Mouse (Mus musculus): ENCODE measurements at regions not wholly inside any gene's neighbourhood (a gene's known extent, or its start where the extent isn't known, plus 50 kb on each side); places are given as distances from the start of the nearest gene placed in this dataset.

DNA sequence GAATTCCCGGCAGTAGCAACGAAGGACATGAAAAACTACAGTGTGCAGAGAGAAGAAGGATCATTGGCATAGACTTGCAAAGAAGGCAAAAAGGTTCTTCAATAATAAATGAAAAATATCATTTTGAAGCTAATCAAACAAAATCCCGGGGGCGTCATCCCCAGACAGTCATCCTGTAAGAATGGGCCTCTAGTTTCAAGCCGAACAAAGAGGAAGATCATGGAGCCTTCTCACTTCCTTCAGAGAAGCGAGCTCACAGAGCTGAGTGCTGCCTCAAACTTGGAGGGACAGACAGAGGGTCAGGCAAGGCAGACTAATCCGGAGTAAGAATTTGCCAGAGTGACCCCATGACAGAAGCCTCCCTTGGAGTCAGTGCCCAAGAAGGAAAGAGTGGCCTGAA lies 163.0 kb downstream of the Kit start:
- no peak for DNase-seq (ENCODE audit: low spot score)
- Histone ChIP-seq H3K4me1 (0 out of 2 replicates have a peak, but pooled peaks cover 3% of the 10 kb centered on the region), H3K9me3 (replicated peaks) (no peaks in the 10 kb centered on the region), H3K36me3 (no peaks in the 10 kb centered on the region), H3K4me3 (no peak overlapping the region), H3K27me3 (ENCODE audit: low read depth, poor library complexity, severe bottlenecking) (no peaks in the 10 kb centered on the region), H3K27ac (no peak overlapping the region)
- WGBS: 91% methylated on average over 7 of the region's 7 CpGs

DNA sequence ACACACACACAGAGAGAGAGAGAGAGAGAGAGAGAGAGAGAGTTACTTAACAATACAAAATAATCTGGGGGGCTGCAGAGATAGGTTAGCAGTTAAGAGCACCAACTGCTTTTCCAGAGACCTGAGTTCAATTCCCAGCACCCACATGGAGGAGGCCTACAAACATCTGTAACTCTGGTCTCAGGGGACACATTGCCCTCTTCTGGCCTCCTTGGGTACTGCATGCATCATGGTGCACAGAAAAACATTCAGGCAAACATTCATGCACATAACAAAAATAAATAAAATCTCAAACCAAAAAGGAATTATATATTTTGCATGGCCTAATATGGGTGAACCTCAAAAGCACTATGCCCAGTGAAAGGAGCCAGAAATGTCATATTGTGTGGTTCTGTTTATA lies 161.6 kb downstream of the Kit start:
- DNase-seq (ENCODE audit: low spot score): no peak
- Histone ChIP-seq H3K4me1 (0 out of 2 replicates have a peak, but pooled peaks cover 3% of the 10 kb centered on the region), H3K9me3 (replicated peaks) (no peaks in the 10 kb centered on the region), H3K27me3 (ENCODE audit: low read depth, poor library complexity, severe bottlenecking) (no peaks in the 10 kb centered on the region), H3K27ac (no peak overlapping the region), H3K36me3 (no peaks in the 10 kb centered on the region), H3K4me3 (no peak overlapping the region)

DNA sequence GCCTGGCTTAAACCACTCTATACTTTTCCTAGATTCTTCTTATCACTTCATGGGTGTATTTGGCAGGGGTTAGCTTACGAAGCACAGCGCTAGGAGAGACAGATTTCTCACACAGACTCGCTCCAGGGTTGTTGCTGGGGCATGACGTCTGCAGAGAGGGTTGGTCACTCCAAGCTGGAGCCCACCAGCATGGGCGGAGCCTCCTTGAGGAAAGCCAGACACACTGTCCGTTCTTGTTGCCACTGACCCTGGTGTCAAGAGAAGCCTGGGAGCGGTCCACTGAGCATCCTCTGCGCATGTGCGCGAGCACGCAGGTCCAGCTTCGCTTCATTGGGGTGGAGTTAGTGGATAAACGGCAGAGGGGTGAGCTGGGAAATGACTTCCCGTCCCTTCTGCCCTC lies 159.8 kb downstream of the Kit start:
- 0 out of 2 replicates have a peak, but pooled peaks cover 3% of the 10 kb centered on the region for H3K4me1 ChIP-seq
- H3K4me3 ChIP-seq: no peak overlapping the region
- DNase-seq (ENCODE audit: low spot score): no peak
- 84% methylated on average over 14 of the region's 14 CpGs for WGBS
- H3K27ac ChIP-seq: no peak overlapping the region
- no peaks in the 10 kb centered on the region for H3K27me3 ChIP-seq (ENCODE audit: low read depth, poor library complexity, severe bottlenecking)
- H3K36me3 ChIP-seq: no peaks in the 10 kb centered on the region
- no peaks in the 10 kb centered on the region for H3K9me3 ChIP-seq (replicated peaks)

DNA sequence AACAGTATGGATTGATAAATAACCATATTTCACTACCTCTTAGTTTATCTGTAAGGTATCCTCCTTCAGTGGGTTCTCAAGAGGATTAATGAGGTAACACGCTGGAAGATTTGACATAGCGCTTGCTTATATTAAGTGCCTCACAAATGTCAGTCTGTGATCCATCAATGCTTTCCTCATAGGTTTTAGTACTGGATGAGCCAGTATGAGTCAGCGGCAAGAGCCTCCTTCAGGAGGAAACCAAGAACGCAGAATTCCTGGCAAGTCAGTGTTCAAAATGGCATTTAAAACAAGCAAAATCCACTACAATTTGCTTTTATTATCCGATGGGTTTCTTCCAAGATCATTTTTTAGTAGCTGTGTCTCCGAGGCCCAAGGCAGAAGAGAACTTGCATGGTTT lies 159.3 kb downstream of the Kit start:
- no peak overlapping the region for H3K27ac ChIP-seq
- 95% methylated on average over 6 of the region's 6 CpGs for WGBS
- no peak overlapping the region for H3K4me3 ChIP-seq
- H3K4me1 ChIP-seq: 0 out of 2 replicates have a peak, but pooled peaks cover 3% of the 10 kb centered on the region
- H3K36me3 ChIP-seq: no peaks in the 10 kb centered on the region
- no peaks in the 10 kb centered on the region for H3K27me3 ChIP-seq (ENCODE audit: low read depth, poor library complexity, severe bottlenecking)
- DNase-seq (ENCODE audit: low spot score): no peak
- no peaks in the 10 kb centered on the region for H3K9me3 ChIP-seq (replicated peaks)

DNA sequence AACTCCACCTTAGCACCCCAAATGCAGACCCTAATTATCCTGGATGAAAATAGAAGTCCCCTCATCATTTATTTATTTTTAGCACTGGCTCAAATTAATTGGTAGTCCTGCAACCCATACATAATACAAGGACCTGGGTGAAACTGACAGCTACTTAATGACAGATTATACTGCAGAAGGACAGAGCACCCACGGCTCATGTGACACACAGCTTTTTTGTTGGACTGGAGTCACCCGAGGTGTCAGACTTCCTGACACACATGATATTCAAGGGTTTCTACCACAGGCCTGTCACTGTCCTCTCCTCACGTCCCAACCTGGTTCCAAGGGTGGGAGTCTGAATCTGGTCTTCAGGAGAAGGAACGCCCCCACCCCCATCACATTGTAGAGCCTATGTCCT lies 156.5 kb downstream of the Kit start:
- Histone ChIP-seq H3K4me1 (no peaks in the 10 kb centered on the region), H3K4me3 (no peak overlapping the region), H3K9me3 (replicated peaks) (no peaks in the 10 kb centered on the region), H3K36me3 (no peaks in the 10 kb centered on the region), H3K27ac (no peak overlapping the region), H3K27me3 (ENCODE audit: low read depth, poor library complexity, severe bottlenecking) (no peaks in the 10 kb centered on the region)
- 88% methylated on average over 4 of the region's 4 CpGs for WGBS
- no peak for DNase-seq (ENCODE audit: low spot score)

DNA sequence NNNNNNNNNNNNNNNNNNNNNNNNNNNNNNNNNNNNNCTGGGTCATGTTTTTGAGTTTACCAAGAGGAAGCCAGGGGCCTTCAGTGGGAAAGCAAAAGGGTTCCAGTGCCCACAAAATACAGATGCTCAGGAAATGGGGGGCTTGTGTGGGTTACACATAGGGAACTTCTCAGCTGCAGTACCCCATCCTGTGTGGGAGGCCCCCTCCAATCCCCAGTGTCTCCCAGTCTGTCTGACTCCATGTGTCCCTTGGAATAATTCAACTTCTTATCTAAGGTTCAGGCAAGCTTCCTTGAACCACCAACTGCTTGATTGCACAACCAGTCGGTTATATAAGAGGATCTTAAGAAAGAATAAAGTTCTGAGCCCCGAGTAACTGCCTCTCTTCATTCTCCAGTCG lies 156.0 kb downstream of the Kit start:
- Histone ChIP-seq H3K27me3 (ENCODE audit: low read depth, poor library complexity, severe bottlenecking) (no peaks in the 10 kb centered on the region), H3K27ac (no peak overlapping the region), H3K36me3 (no peaks in the 10 kb centered on the region), H3K4me1 (no peaks in the 10 kb centered on the region), H3K9me3 (replicated peaks) (no peaks in the 10 kb centered on the region), H3K4me3 (no peak overlapping the region)
- DNase-seq (ENCODE audit: low spot score): no peak
- 82% methylated on average over 3 of the region's 3 CpGs for WGBS

DNA sequence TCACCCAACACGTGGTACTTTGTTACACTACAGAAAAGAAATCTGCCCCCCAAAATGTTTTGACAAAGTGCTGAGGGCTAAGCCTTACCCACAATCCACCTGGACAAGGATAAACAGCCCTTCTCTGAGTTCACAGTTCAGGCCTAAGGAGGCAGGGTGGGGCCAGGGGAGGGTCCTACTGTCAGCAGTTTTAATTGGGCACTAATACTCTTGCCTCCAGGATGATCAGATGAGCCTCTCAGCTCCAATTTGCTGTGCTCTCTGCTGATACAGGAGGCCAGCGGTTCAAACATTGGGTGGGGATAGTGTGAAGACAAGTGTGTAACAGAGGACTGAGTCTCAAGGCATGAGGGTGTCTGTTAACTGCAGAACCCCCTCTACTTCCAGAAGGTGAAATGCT lies 146.6 kb downstream of the Kit start:
- Histone ChIP-seq H3K36me3 (no peaks in the 10 kb centered on the region), H3K27ac (no peak overlapping the region), H3K4me3 (no peak overlapping the region), H3K9me3 (replicated peaks) (no peaks in the 10 kb centered on the region), H3K4me1 (peaks cover 11% of the 10 kb centered on the region), H3K27me3 (ENCODE audit: low read depth, poor library complexity, severe bottlenecking) (no peaks in the 10 kb centered on the region)
- DNase-seq (ENCODE audit: low spot score): no peak
- WGBS: 79% methylated on average over 2 of the region's 2 CpGs

DNA sequence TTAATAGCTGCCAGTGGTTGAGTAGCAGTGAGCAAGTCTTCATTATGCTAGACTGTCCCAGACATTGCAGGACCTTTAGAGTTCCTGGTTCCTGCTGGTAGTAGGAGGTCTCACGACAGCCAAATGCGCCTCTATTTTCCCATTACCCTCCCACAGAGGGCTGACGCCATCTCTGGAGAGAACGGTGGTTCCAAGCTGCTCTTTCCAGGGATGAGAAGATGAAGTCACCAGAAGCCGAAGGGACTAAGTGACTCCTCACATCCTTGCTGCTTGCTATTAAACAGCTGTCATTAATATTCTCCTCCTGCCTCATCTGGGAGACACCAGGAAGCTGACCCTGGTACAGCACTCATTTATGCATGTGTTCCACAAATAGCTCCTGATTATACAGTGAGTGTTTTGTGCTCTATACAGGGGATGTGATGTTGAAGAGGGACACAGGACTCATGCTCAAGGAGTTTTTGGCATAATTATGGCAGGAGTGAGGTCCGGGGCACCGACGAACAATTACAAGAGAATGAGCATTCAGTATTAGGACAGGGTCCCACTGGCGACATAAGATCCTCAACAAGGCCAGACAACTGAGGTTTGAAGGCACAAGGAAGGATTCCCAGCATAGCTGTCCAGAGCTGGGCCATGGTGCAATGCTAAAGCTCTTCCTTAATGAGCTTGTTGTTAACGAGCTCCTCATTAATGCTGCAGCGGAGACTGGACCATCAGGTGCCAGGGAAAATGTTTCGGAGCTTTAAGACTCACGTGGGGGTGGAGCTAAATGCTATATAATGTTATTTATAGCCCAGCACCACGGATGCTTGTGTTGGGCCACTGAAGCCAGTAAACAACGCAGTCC lies 145.6 kb downstream of the Kit start:
- Histone ChIP-seq H3K36me3 (no peaks in the 10 kb centered on the region), H3K4me1 (peaks cover 11% of the 10 kb centered on the region), H3K4me3 (no peak overlapping the region), H3K9me3 (replicated peaks) (no peaks in the 10 kb centered on the region), H3K27ac (no peak overlapping the region), H3K27me3 (ENCODE audit: low read depth, poor library complexity, severe bottlenecking) (no peaks in the 10 kb centered on the region)
- no peak for DNase-seq (ENCODE audit: low spot score)
- 78% methylated on average over 15 of the region's 15 CpGs for WGBS

DNA sequence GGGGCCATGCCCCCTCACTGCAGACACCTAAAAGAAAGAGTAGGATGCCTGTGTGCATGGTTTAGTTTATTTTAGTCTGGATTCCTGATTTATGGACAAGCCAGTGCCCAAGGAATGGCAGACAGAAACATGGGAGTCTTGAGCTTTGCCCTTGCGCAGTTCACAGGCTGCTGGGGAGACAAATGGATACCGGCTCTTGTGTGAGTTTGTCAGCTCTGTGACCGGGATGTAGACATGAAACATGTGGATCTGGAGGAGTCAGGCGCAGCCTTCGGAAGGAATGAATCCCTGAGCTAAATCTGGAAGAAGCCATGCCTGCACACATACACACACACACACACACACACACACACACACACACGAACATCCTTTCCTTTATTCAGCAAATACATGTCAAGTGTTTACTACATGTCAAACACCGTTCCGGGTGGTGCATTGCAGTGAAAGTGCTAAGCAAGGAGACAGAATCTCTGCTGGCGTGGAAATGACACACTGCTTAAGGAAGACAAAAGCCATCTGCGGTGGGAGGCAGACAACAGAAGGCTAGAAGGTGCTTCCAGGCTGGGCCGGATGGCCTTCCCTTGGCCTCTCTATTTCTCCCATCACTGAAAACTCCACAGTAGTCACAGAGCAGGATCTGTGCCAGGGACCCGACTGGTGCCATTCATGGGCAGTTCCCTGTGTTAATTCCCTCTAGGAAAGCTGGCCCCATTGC lies 144.0 kb downstream of the Kit start:
- no peak overlapping the region for H3K27ac ChIP-seq
- peaks cover 11% of the 10 kb centered on the region for H3K4me1 ChIP-seq
- DNase-seq (ENCODE audit: low spot score): no peak
- H3K27me3 ChIP-seq (ENCODE audit: low read depth, poor library complexity, severe bottlenecking): no peaks in the 10 kb centered on the region
- no peaks in the 10 kb centered on the region for H3K36me3 ChIP-seq
- no peaks in the 10 kb centered on the region for H3K9me3 ChIP-seq (replicated peaks)
- no peak overlapping the region for H3K4me3 ChIP-seq
- 89% methylated on average over 12 of the region's 12 CpGs for WGBS

All from limb, embryonic 10.5 days (tissue).